Mouse (Mus musculus) brown adipose tissue, adult 24 weeks (tissue): Measurements from ENCODE around the gene Polr3a. TPM values are rescaled to one million over a fixed set of nuclear protein-coding genes. Genes with fewer than 3 reads are reported as not detected.

Source experiments
- H3K27ac ChIP-seq: fragments of 200-500 bp; replicated peaks from 2 replicates; pipeline ENCODE4 v1.5.1; 2012; ENCODE audit warnings: low read depth, mild to moderate bottlenecking, low read length
- H3K4me1 ChIP-seq: fragments of 200-500 bp; 2 replicates; pipeline ENCODE4 v1.6.1; 2012; ENCODE audit warnings: low read length, mixed read lengths; ENCODE audit not compliant: control insufficient read depth, insufficient read depth, insufficient read length
- H3K4me3 ChIP-seq: fragments of 200-500 bp; 2 replicates; pipeline ENCODE4 v1.5.1; 2012; ENCODE audit warnings: low read depth, mild to moderate bottlenecking, low read length, moderate library complexity; ENCODE audit not compliant: insufficient read depth
- polyA plus RNA-seq: library from polyadenylated mRNA; stranded (reverse); fragments of >200 nt; gene quantifications from 2 replicates; pipeline ENCODE4 v1.2.4, GENCODE M21; 2012; ENCODE audit not compliant: missing spikeins, insufficient read depth, insufficient read length

Gene Polr3a
- polyA plus RNA-seq = 2.1 and 3.8 TPM in 2 replicates

DNA sequence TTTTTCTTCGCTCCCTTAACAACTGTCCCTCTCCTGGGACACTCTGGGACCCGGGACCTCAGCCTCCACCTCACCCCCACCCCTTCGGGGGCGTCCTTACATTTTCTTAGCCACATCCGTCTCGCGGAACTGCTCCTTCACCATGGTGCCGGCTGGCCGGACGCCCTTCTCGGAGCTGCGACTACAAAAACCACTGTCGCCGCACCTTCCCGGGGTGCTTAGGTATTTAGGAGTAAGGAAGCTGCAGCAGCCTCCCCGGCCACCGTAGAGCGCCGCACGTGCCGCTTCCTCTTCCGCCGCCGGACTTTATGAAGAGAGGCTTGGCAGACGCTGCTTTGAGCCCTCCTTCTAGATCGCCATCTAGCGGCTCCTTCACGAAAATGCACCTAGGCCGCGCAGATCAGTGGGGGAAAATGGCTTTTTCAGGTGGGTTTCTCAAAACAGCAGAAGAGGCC lies at the start of gene Polr3a, which contains the start of gene Rps24:
TSS of gene Polr3a (minus strand) at position 286 of the 455 bp plus-strand sequence.
TSS of gene Rps24 (plus strand) at position 353 of the 455 bp plus-strand sequence.
- peaks cover 8% of the 10 kb centered on the region for H3K4me1 ChIP-seq
- H3K4me3 ChIP-seq = peak within 1 kb of the TSS; percentile 89
- 0 out of 2 replicates have a peak within 1 kb of the TSS, but pooled peaks have one; percentile 48 for H3K27ac ChIP-seq

DNA sequence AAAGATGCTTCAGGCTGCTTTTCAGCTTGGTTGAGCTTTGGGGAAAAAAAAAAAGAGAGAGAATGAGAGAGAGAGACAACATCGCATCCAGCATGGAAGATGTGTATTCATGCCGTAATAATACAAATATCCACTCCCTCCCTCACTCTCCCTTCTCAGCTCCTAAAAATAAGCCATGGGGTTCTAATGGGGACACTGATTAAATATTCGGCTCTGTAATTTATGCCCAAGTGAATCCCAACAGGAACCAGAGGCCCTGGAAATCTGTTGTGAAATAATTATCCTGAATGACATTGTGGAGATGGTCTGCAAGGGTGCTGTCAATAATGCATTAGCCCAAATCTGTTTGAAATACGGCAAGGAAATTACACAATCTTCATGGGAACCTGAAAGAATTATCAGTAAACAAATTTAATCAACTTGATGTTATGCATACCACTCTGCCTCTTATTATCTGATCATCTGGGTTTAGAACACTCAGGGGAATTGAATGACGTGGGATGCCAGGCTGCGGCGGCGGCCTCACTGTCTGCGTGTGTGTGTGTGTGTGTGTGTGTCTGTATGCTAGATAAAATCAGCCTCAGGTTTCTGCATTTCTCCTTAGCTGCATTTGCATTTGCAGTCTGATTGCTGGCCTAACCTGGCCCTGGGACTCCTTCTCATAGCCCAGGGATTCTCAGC lies 48.1 kb upstream of the Polr3a start:
- no peaks in the 10 kb centered on the region for H3K4me1 ChIP-seq
- no peak overlapping the region for H3K4me3 ChIP-seq
- H3K27ac ChIP-seq = no peak overlapping the region

DNA sequence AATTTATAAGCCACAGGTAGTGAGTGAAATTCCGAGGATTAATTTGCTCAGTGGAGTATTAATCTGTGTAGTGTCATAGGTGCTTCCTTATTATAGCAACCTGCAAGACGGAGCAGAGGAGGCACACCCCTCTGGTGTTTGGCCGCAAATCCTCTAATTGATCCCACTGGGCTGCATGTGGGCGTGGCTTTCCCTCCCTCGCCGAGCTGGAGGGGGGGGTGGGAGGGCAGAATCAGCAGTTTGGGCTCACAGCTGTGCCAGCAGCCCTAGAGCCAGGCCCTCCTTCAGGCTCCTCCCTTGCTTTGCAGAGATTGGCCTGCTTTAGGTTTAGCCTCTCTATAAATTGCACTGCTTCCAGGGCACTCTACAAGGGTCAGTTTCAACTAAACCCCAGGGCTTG lies 43.4 kb upstream of the Polr3a start:
- Histone ChIP-seq H3K27ac (no peak overlapping the region), H3K4me3 (no peak overlapping the region), H3K4me1 (no peaks in the 10 kb centered on the region; the same call in 1 of the 2 replicates)

DNA sequence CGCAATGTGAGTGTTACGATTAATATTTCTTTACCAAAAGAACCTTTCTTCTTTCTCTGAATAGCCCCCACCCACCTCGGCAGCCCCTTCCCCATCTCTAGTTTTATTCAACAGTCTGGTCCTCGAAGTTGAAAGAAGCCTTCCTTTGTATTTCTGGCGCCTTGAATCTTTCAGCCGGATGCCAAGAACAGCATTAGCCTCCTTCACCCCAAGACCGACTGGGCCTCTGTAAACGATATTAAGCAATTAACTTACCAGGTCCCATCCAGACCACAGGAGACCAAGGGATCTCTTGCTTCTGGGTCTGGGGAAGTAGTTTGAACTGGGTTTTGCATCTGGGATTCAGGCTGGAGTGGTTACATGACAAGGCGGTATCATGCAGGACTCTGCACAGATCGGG lies 39.6 kb upstream of the Polr3a start:
- Histone ChIP-seq H3K4me3 (no peak overlapping the region), H3K4me1 (no peaks in the 10 kb centered on the region; the same call in 1 of the 2 replicates), H3K27ac (no peak overlapping the region)

DNA sequence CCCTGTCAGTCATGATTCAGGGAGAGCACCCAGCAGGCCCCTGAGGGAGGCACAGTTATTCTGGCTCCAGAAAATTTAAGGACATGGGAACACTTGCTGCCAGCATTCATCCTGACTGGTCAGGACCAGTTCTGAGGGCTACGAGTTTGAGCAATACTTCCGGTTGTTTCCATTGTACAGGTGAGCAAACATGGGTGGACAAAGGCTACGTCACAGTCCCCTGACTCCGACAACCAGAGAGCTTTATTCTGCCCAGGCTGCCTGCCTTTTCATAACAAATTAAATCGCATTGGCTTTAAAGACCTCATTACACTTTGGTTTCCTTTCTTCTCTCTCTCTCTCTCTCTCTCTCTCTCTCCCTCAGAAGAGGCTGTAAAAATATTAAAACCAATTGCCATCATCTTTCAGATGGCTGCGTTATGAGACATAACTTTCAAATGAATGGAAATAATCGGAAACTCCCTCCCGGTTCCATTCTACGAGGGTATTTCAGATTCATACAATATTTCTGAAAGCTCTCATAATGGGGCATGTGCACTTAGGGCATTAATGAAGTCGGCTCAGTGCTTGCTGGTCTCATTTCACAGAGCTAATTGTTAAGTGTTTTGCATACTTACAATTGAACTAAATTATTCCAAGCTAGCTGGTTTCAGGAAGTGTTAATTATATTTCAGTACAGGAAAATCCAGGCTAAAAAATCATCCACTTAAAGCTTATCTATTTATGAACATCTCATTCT lies 39.0 kb upstream of the Polr3a start:
- H3K4me3 ChIP-seq = no peak overlapping the region
- H3K27ac ChIP-seq = no peak overlapping the region
- H3K4me1 ChIP-seq = no peaks in the 10 kb centered on the region; the same call in 1 of the 2 replicates

DNA sequence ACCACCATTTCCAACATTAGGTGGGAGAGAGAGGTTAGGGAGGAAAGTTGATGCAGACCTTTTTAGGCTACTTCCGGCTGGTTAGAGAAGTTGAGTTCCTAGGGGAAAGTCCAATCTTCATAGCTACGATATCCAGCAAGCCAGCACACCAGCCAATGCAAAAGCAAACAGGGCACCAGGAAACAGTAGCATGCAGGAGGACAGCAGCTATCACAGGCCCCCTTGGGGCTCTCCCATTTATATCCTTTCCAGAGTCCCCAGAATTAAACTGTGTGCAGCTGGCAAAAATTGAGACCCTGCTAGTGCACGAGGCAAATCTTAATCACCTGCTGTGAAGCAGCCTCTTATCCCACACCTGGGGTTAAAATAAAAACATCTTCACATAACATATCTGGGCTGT lies 38.3 kb upstream of the Polr3a start:
- Histone ChIP-seq H3K27ac (no peak overlapping the region), H3K4me1 (no peaks in the 10 kb centered on the region; the same call in 1 of the 2 replicates), H3K4me3 (no peak overlapping the region)

DNA sequence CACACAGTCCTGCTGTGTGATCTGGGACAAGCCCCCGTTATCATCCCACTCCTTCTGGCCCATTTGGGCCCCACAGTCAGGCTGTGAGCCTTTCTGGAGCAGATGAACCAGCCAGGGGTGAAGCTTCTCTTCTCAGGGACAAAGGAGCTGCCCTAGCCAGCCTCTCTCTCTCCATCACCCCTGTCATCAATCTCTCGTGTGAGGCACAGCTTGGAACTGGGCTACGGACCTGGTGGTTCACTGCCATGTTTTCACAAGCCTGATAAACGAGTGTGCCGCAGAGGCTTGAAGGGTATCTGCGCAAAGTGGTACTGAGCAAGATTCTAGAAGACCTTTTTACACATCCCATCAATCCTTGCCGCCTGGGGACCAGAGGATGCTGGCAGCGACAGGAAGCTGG lies 34.7 kb upstream of the Polr3a start:
- H3K27ac ChIP-seq = no peak overlapping the region

DNA sequence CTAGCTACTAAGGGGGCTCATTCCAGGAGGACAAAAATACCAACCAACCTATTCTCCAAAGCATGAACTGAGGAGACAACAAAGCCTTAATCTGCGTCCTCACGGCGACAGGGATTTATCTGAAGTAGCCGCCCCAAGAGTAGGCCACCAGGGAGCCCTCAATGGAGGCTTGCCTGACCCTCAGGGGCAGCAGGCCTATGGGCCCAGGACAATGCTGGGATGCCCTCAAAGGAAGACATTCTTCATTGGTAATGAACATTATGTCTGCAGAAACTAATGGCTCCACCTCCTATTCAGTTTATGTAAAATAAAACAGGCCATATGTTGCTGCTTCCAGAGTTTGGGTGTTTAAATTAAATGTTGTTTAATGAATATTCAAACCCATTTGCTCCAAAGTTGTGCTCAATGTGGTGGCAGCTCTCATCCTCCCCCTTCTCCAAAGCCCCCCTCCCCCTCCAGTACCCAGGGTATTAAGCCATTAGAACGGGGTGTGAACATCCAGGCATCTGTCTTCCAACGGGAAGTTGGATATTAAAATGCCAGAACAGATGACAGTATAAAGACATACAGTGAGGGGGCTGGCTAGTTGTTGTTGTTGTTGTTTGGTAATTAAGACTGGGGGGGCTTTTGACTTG lies 25.8 kb upstream of the Polr3a start:
- no peak overlapping the region for H3K27ac ChIP-seq
- no peak overlapping the region for H3K4me3 ChIP-seq
- 0 out of 2 replicates have a peak, but pooled peaks cover 2% of the 10 kb centered on the region for H3K4me1 ChIP-seq

More for the DNA sequence above, 34.7 kb upstream of the Polr3a start:
- Histone ChIP-seq H3K4me1 (no peaks in the 10 kb centered on the region), H3K4me3 (no peak overlapping the region)

DNA sequence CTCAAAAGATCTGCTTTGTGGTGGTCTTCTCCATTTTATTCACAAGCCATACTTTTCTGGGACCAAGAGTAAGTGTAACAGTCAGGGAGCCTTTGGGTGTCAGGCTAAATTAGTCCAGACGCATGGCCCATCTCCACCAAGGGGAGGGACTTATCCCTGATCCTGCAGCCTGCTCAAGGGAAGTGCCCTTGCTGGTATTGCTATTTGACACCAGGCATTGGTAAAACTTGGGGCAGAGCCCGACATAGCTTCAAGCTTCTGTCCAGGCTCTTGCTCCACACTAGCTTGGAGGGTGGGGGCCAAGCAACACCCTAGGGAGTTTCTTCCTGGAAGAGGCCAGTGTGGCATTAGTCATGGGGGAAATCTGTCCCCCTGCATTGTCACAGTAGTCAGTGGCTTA lies 23.8 kb upstream of the Polr3a start:
- H3K27ac ChIP-seq = no peak overlapping the region
- H3K4me1 ChIP-seq = 0 out of 2 replicates have a peak, but pooled peaks cover 2% of the 10 kb centered on the region
- H3K4me3 ChIP-seq = no peak overlapping the region

DNA sequence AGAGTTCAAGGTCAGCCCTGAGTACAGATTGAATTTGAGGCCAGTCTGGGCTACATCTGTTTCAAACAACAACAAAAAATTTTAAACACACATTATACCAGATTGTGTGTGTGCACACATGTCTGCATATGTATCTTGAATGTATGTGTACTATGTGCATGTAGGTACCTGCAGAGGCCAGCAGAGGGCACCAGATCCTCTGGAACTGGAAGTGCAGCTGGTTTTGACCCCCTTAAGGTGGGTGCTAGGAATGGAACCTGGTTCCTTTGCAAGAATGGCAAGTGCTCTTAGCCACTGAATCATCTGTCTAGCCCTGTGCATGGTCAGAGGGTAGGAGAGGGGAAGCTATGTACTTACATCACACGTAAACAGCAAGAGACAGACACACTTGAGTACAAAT lies 23.4 kb upstream of the Polr3a start:
- Histone ChIP-seq H3K4me3 (no peak overlapping the region), H3K27ac (no peak overlapping the region), H3K4me1 (0 out of 2 replicates have a peak, but pooled peaks cover 2% of the 10 kb centered on the region)

DNA sequence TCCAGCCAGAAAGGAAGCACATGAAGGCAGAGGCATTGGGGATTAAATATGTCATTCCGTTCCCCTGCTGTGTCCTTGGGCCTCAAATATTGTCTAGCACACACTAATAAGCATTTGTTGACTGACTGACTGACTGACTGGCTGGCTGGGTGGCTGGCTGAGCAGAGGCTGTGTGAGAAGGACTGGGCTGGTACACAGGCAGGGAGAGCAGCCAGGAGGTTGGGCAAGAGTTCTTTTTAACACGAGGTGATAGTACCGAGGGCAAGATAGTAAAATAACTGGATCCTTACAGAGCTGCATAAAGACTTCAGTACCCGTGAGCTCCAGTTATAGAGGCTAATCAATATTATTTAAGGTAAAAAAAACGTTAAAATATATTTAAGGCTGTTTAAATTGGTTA lies 22.7 kb upstream of the Polr3a start:
- Histone ChIP-seq H3K27ac (no peak overlapping the region), H3K4me1 (0 out of 2 replicates have a peak, but pooled peaks cover 2% of the 10 kb centered on the region), H3K4me3 (no peak overlapping the region)

DNA sequence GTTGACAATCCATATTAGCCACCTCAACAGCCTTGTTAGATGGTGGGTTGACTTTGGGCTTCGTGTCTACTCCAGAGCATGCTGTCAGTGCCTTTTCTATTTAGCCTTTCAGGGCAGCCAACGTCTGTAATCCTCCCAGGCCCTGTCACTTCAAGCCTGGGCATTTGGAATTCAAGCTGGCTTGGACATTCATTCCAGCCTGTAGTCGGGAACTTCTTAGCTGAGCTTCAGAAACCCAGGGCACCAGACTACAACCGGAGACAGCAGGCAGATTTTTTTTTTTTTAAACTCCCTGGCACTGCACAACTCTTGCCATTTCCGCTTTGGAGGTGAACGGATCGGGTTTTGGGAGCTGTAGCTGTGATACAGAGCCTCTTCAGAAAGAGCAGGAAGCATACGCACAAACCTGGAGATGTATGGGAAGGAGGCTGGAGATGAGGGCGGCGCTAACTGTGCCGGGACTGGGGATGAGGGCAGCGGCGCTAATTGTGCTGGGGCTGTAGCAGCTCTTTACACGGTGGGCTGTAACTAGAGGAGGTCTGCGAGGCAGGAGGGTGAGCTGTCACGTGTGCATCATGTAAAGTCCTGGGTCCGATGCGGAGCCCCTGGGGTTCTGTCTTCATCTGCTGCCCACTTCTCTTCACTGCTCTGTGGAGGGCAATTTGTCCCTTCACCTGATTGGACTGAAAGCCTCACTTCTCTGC lies 21.4 kb upstream of the Polr3a start:
- H3K27ac ChIP-seq = no peak overlapping the region
- 0 out of 2 replicates have a peak, but pooled peaks cover 2% of the 10 kb centered on the region for H3K4me1 ChIP-seq
- no peak overlapping the region for H3K4me3 ChIP-seq

DNA sequence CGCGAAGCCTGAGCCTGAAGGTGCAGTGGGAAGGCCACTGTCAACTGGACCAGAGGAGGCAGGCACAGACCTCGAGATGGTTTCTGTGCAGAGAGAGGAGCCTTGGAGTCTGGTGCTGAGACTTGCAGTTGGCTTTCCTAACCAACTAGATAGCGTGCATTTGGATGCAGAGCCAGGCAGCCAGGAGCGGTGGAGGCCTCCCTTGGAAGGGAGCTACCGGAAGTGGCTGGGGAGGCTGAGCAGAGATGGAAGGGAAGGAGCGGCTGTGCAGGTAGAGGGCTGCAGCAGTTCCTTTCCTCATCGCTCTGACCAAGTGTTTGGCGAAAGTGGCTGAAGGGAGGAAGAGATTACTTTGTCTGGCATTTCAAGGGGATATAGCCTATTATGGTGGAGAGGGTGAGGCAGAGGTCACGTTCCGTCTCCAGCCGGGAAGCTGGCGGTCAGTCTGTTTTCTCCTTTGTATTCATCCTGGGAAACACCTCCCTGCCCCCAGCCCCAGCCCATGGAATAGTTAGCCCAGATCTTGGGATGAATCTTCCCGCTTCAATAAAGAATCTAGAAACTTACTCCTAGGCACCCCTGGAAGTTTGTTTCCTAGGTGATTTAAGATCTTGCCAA lies 20.7 kb upstream of the Polr3a start:
- no peak overlapping the region for H3K27ac ChIP-seq
- 0 out of 2 replicates have a peak, but pooled peaks cover 2% of the 10 kb centered on the region for H3K4me1 ChIP-seq
- H3K4me3 ChIP-seq = no peak overlapping the region

DNA sequence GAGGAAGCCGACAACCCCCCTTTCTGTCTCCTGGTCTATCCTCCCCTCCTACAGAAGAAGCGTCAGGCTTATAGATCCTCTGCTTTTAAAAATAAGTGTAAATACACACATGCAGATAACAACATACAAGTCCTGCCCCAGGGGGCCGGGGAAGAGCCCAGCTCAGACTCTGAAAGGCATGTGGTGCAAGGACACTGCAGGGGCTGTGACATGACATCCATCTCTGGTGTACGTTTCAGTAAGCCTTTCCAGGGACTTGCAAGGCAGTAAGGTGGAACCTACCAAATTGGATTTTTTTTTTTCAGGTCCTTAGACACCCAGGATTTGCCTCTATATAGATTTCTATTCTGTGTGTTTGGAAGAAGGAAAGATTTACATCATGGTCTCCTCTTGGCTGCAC lies 14.4 kb upstream of the Polr3a start:
- H3K4me3 ChIP-seq = no peak overlapping the region
- H3K27ac ChIP-seq = no peak overlapping the region
- no peaks in the 10 kb centered on the region for H3K4me1 ChIP-seq
